ENCODE assay signal across 8 mouse cellular contexts in genomic region chr6:72740596-72741421, GRCm38 (mm10). TPM values are rescaled to one million over a fixed set of nuclear protein-coding genes. Genes with fewer than 3 reads are reported as not detected.
A peak's percentile ranks its signal among the peaks of the same experiment; 100 is the strongest.
DNase-seq lines count a peak whose midpoint lies in the region; ATAC-seq and TF ChIP-seq lines count a peak whose summit lies in the region.

No protein-coding gene starts in this region.

- H3K27me3 ChIP-seq in liver, embryonic 11.5 days (replicated peaks; ENCODE audit: control insufficient read depth, insufficient read depth, low read length) = no peaks in the 10 kb centered on the region
- no peaks in the 10 kb centered on the region for H3K27me3 ChIP-seq in liver, embryonic 12.5 days (replicated peaks)
- H3K27me3 ChIP-seq in embryonic facial prominence, embryonic 15.5 days = no peaks in the 10 kb centered on the region
- no peaks in the 10 kb centered on the region for H3K27me3 ChIP-seq in hindbrain, embryonic 12.5 days
- no peaks in the 10 kb centered on the region for H3K27me3 ChIP-seq in liver, embryonic 16.5 days (ENCODE audit: control insufficient read depth, insufficient read depth, low read depth, low read length)
- H3K27me3 ChIP-seq in stomach, postnatal 0 days (ENCODE audit: control insufficient read depth, insufficient read depth, low read length) = no peaks in the 10 kb centered on the region

- H3K9me3 ChIP-seq in liver, embryonic 11.5 days (ENCODE audit: control insufficient read depth, low read length) = no peaks in the 10 kb centered on the region
- H3K9me3 ChIP-seq in liver, embryonic 12.5 days (replicated peaks) = no peaks in the 10 kb centered on the region
- H3K9me3 ChIP-seq in embryonic facial prominence, embryonic 15.5 days (replicated peaks) = no peaks in the 10 kb centered on the region
- H3K9me3 ChIP-seq in hindbrain, embryonic 12.5 days (replicated peaks) = no peaks in the 10 kb centered on the region
- H3K9me3 ChIP-seq in liver, embryonic 16.5 days (replicated peaks; ENCODE audit: control insufficient read depth, low read length) = no peaks in the 10 kb centered on the region
- H3K9me3 ChIP-seq in stomach, postnatal 0 days (ENCODE audit: control insufficient read depth, low read length) = no peaks in the 10 kb centered on the region

- H3K27ac ChIP-seq in liver, embryonic 11.5 days (ENCODE audit: low read depth, low read length) = peak overlapping the region; percentile 21; the same call in 1 of the 2 replicates
- H3K27ac ChIP-seq in liver, embryonic 12.5 days = no peak overlapping the region
- H3K27ac ChIP-seq in embryonic facial prominence, embryonic 15.5 days (replicated peaks) = peak overlapping the region; percentile 77
- 0 out of 2 replicates have a peak overlapping the region, but pooled peaks have one; percentile 8 for H3K27ac ChIP-seq in hindbrain, embryonic 12.5 days
- no peak overlapping the region for H3K27ac ChIP-seq in liver, embryonic 16.5 days (ENCODE audit: low read length)
- peak overlapping the region; percentile 50 for H3K27ac ChIP-seq in stomach, postnatal 0 days (replicated peaks)

- H3K36me3 ChIP-seq in liver, embryonic 11.5 days (ENCODE audit: control insufficient read depth, insufficient read depth, low read length) = no peaks in the 10 kb centered on the region
- no peaks in the 10 kb centered on the region for H3K36me3 ChIP-seq in liver, embryonic 12.5 days
- H3K36me3 ChIP-seq in embryonic facial prominence, embryonic 15.5 days = 0 out of 2 replicates have a peak, but pooled peaks cover 4% of the 10 kb centered on the region
- no peaks in the 10 kb centered on the region for H3K36me3 ChIP-seq in hindbrain, embryonic 12.5 days
- no peaks in the 10 kb centered on the region for H3K36me3 ChIP-seq in liver, embryonic 16.5 days (ENCODE audit: control insufficient read depth, insufficient read depth)
- no peaks in the 10 kb centered on the region for H3K36me3 ChIP-seq in stomach, postnatal 0 days (ENCODE audit: control insufficient read depth, insufficient read depth, low read length)

- H3K9ac ChIP-seq in liver, embryonic 11.5 days (ENCODE audit: low read depth, low read length) = no peak overlapping the region
- no peak overlapping the region for H3K9ac ChIP-seq in liver, embryonic 12.5 days
- H3K9ac ChIP-seq in embryonic facial prominence, embryonic 15.5 days = no peak overlapping the region
- H3K9ac ChIP-seq in hindbrain, embryonic 12.5 days = no peak overlapping the region
- H3K9ac ChIP-seq in liver, embryonic 16.5 days (ENCODE audit: low read depth, low read length) = no peak overlapping the region
- H3K9ac ChIP-seq in stomach, postnatal 0 days (ENCODE audit: low read length) = 0 out of 2 replicates have a peak overlapping the region, but pooled peaks have one; percentile 18

- H3K4me1 ChIP-seq in liver, embryonic 11.5 days (replicated peaks; ENCODE audit: control insufficient read depth, insufficient read depth, low read length) = peaks cover 20% of the 10 kb centered on the region
- H3K4me1 ChIP-seq in liver, embryonic 12.5 days = peaks cover 44% of the 10 kb centered on the region
- peaks cover 66% of the 10 kb centered on the region for H3K4me1 ChIP-seq in embryonic facial prominence, embryonic 15.5 days
- H3K4me1 ChIP-seq in hindbrain, embryonic 12.5 days = peaks cover 19% of the 10 kb centered on the region
- peaks cover 6% of the 10 kb centered on the region for H3K4me1 ChIP-seq in liver, embryonic 16.5 days (ENCODE audit: control insufficient read depth, low read depth, low read length)
- H3K4me1 ChIP-seq in stomach, postnatal 0 days (replicated peaks; ENCODE audit: control insufficient read depth, insufficient read depth) = peaks cover 18% of the 10 kb centered on the region; the same call in 1 of the 2 replicates

- no peak for TF ChIP-seq EP300 in stomach, postnatal 0 days (optimal IDR thresholded peaks at IDR 0.05)

- peak; percentile 58 for TF ChIP-seq CTCF in stomach, postnatal 0 days (IDR thresholded peaks at IDR 0.05; ENCODE audit: low read depth)

- ATAC-seq in liver, embryonic 11.5 days (replicated peaks; ENCODE audit: low FRiP score) = no peak; the same call in 1 of the 2 replicates
- ATAC-seq in liver, embryonic 12.5 days = no peak
- ATAC-seq in embryonic facial prominence, embryonic 15.5 days (ENCODE audit: insufficient number of reproducible peaks, low FRiP score, low TSS enrichment, low read depth) = peak; percentile 49; the same call in 1 of the 2 replicates
- ATAC-seq in hindbrain, embryonic 12.5 days (ENCODE audit: low FRiP score) = 0 out of 2 replicates have a peak, but pooled peaks have one; percentile 38
- ATAC-seq in liver, embryonic 16.5 days (ENCODE audit: low read depth) = peak; percentile 35
- ATAC-seq in stomach, postnatal 0 days (ENCODE audit: low FRiP score, low TSS enrichment) = peak; percentile 70

- DNase-seq in liver, embryonic 11.5 days (ENCODE audit: low spot score) = no peak
- DNase-seq in stomach, postnatal 0 days (ENCODE audit: low spot score) = peak; percentile 72
- no peak for DNase-seq in cerebellum, adult 8-10 months
- DNase-seq in cerebellum, adult 9-10 months = no peak

- H3K4me3 ChIP-seq in liver, embryonic 11.5 days (ENCODE audit: low read depth, low read length) = no peak overlapping the region
- no peak overlapping the region for H3K4me3 ChIP-seq in liver, embryonic 12.5 days
- H3K4me3 ChIP-seq in embryonic facial prominence, embryonic 15.5 days (replicated peaks) = no peak overlapping the region
- no peak overlapping the region for H3K4me3 ChIP-seq in hindbrain, embryonic 12.5 days
- H3K4me3 ChIP-seq in liver, embryonic 16.5 days (ENCODE audit: low read depth, low read length) = no peak overlapping the region
- H3K4me3 ChIP-seq in stomach, postnatal 0 days (ENCODE audit: low read depth, low read length) = no peak overlapping the region

- WGBS in liver, embryonic 11.5 days = 58% methylated on average over 20 of the region's 20 CpGs
- WGBS in liver, embryonic 12.5 days (ENCODE audit: insufficient replicate concordance) = 54% methylated on average over 20 of the region's 20 CpGs
- 30% methylated on average over 20 of the region's 20 CpGs for WGBS in embryonic facial prominence, embryonic 15.5 days
- 55% methylated on average over 20 of the region's 20 CpGs for WGBS in hindbrain, embryonic 12.5 days
- 56% methylated on average over 20 of the region's 20 CpGs for WGBS in liver, embryonic 16.5 days (ENCODE audit: insufficient replicate concordance)
- 21% methylated on average over 20 of the region's 20 CpGs for WGBS in stomach, postnatal 0 days

- no peak overlapping the region; the same call in 1 of the 2 replicates for H3K4me2 ChIP-seq in liver, embryonic 11.5 days
- H3K4me2 ChIP-seq in liver, embryonic 12.5 days = no peak overlapping the region
- peak overlapping the region; percentile 6 for H3K4me2 ChIP-seq in embryonic facial prominence, embryonic 15.5 days (replicated peaks)
- no peak overlapping the region; the same call in 1 of the 2 replicates for H3K4me2 ChIP-seq in hindbrain, embryonic 12.5 days (replicated peaks)
- no peak overlapping the region for H3K4me2 ChIP-seq in liver, embryonic 16.5 days (ENCODE audit: low read depth, low read length)
- peak overlapping the region; percentile 26; the same call in 1 of the 2 replicates for H3K4me2 ChIP-seq in stomach, postnatal 0 days (replicated peaks; ENCODE audit: low read depth)

RNA-seq across cellular contexts. Expression of gene Tcf7l1, which starts 48.2 kb away (rescaled TPM):
- polyA plus RNA-seq in liver, embryonic 11.5 days (2014; fragmentation: Nextera tagmentation; extraction: Ambion mirVana) = 11.6 and 14.6 TPM in 2 replicates
- 6.7 and 7.8 TPM in 2 replicates for polyA plus RNA-seq in liver, embryonic 12.5 days (2016; fragmentation: Nextera tagmentation; extraction: Ambion mirVana)
- polyA plus RNA-seq in embryonic facial prominence, embryonic 15.5 days (2015; fragmentation: Nextera tagmentation; extraction: Ambion mirVana) = 52.3 and 54.7 TPM in 2 replicates
- 24.2 and 24.7 TPM in 2 replicates for polyA plus RNA-seq in hindbrain, embryonic 12.5 days (2016; fragmentation: Nextera tagmentation; extraction: Ambion mirVana)
- polyA plus RNA-seq in liver, embryonic 16.5 days (2015; fragmentation: Nextera tagmentation; extraction: Ambion mirVana) = 4.9 and 5.3 TPM in 2 replicates
- 11.1 and 12.2 TPM in 2 replicates for polyA plus RNA-seq in stomach, postnatal 0 days (2015; fragmentation: Nextera tagmentation; extraction: Ambion mirVana)

Comparison
In these comparisons a context has a peak if more than half of its experiments do, and no peak if none do; other contexts are left out.
1. ATAC-seq: peak in embryonic facial prominence, embryonic 15.5 days (single experiment), hindbrain, embryonic 12.5 days (single experiment), liver, embryonic 16.5 days (single experiment) and stomach, postnatal 0 days (single experiment); none in liver, embryonic 11.5 days (single experiment) and liver, embryonic 12.5 days (single experiment).
2. H3K27ac ChIP-seq: peak in liver, embryonic 11.5 days (single experiment), embryonic facial prominence, embryonic 15.5 days (single experiment), hindbrain, embryonic 12.5 days (single experiment) and stomach, postnatal 0 days (single experiment); none in liver, embryonic 12.5 days (single experiment) and liver, embryonic 16.5 days (single experiment).
3. H3K4me2 ChIP-seq: peak in embryonic facial prominence, embryonic 15.5 days (single experiment) and stomach, postnatal 0 days (single experiment); none in liver, embryonic 11.5 days (single experiment), liver, embryonic 12.5 days (single experiment), hindbrain, embryonic 12.5 days (single experiment) and liver, embryonic 16.5 days (single experiment).